Mouse (Mus musculus): Measurements from ENCODE around the gene Tnfsf13. TPM values are rescaled to one million over a fixed set of nuclear protein-coding genes. Genes with fewer than 3 reads are reported as not detected.
A peak's percentile ranks its signal among the peaks of the same experiment; 100 is the strongest.

The Tnfsf13 gene
- polyA plus RNA-seq, 1 experiment, result not detected

- peaks cover 7% of the 10 kb centered on the region for H3K27me3 ChIP-seq (ENCODE audit: control insufficient read depth)
- no peak overlapping the region for H3K4me3 ChIP-seq (replicated peaks)
- H3K9me3 ChIP-seq (ENCODE audit: control insufficient read depth, low read length), result no peaks in the 10 kb centered on the region
- peaks cover 12% of the 10 kb centered on the region for H3K36me3 ChIP-seq (ENCODE audit: control insufficient read depth)
- H3K4me1 ChIP-seq (ENCODE audit: control insufficient read depth), result peaks cover 40% of the 10 kb centered on the region
- TF ChIP-seq TAL1 (IDR thresholded peaks at IDR 0.05; ENCODE audit: low read length), result no peak
- TF ChIP-seq GATA1 (IDR thresholded peaks at IDR 0.05; ENCODE audit: low read length), result no peak
Observed at GRCm38 (mm10) chr11:69684128-69684745, 1.3 kb downstream of the Tnfsf13 start.

GRCm38 (mm10) chr11:69683576-69683975 lies 2.0 kb downstream of the Tnfsf13 start:
- peaks cover 17% of the 10 kb centered on the region for H3K36me3 ChIP-seq (ENCODE audit: control insufficient read depth)
- TF ChIP-seq GATA1 (IDR thresholded peaks at IDR 0.05; ENCODE audit: low read length), result no peak
- no peak for TF ChIP-seq TAL1 (IDR thresholded peaks at IDR 0.05; ENCODE audit: low read length)
- no peak overlapping the region for H3K4me3 ChIP-seq (replicated peaks)
- peaks cover 40% of the 10 kb centered on the region for H3K4me1 ChIP-seq (ENCODE audit: control insufficient read depth)
- H3K27me3 ChIP-seq (ENCODE audit: control insufficient read depth), result peaks cover 7% of the 10 kb centered on the region
- no peaks in the 10 kb centered on the region for H3K9me3 ChIP-seq (ENCODE audit: control insufficient read depth, low read length)

- no peaks in the 10 kb centered on the region for H3K9me3 ChIP-seq (ENCODE audit: control insufficient read depth, low read length)
- peaks cover 23% of the 10 kb centered on the region for H3K36me3 ChIP-seq (ENCODE audit: control insufficient read depth)
- peaks cover 40% of the 10 kb centered on the region for H3K4me1 ChIP-seq (ENCODE audit: control insufficient read depth)
- peaks cover 7% of the 10 kb centered on the region for H3K27me3 ChIP-seq (ENCODE audit: control insufficient read depth)
- TF ChIP-seq GATA1 (IDR thresholded peaks at IDR 0.05; ENCODE audit: low read length) (no peak), TAL1 (IDR thresholded peaks at IDR 0.05; ENCODE audit: low read length) (no peak)
- H3K4me3 ChIP-seq (replicated peaks), result peak overlapping the region; percentile 91
Observed at GRCm38 (mm10) chr11:69682840-69683533, 2.6 kb downstream of the Tnfsf13 start.

- Histone ChIP-seq H3K4me1 (ENCODE audit: control insufficient read depth) (peaks cover 40% of the 10 kb centered on the region), H3K4me3 (replicated peaks) (peak overlapping the region; percentile 91)
- TF ChIP-seq GATA1 (IDR thresholded peaks at IDR 0.05; ENCODE audit: low read length), result no peak
- no peak for TF ChIP-seq TAL1 (IDR thresholded peaks at IDR 0.05; ENCODE audit: low read length)
Observed at GRCm38 (mm10) chr11:69682209-69682839, 3.3 kb downstream of the Tnfsf13 start.

GRCm38 (mm10) chr11:69681314-69682208 lies 4.0 kb downstream of the Tnfsf13 start, which contains the start of gene Senp3:
Gene Senp3 (minus strand): TSS chr11:69682084.
- no peak for TF ChIP-seq GATA1 (IDR thresholded peaks at IDR 0.05; ENCODE audit: low read length)
- TF ChIP-seq TAL1 (IDR thresholded peaks at IDR 0.05; ENCODE audit: low read length), result no peak
- H3K9me3 ChIP-seq (ENCODE audit: control insufficient read depth, low read length), result no peaks in the 10 kb centered on the region
- peaks cover 42% of the 10 kb centered on the region for H3K4me1 ChIP-seq (ENCODE audit: control insufficient read depth)
- peaks cover 36% of the 10 kb centered on the region for H3K36me3 ChIP-seq (ENCODE audit: control insufficient read depth)
- H3K4me3 ChIP-seq (replicated peaks), result peak within 1 kb of the TSS; percentile 91
- H3K27me3 ChIP-seq (ENCODE audit: control insufficient read depth), result peaks cover 2% of the 10 kb centered on the region; the same call in 1 of the 2 replicates

More at GRCm38 (mm10) chr11:69682209-69682839, 3.3 kb downstream of the Tnfsf13 start:
- Histone ChIP-seq H3K36me3 (ENCODE audit: control insufficient read depth) (peaks cover 28% of the 10 kb centered on the region), H3K9me3 (ENCODE audit: control insufficient read depth, low read length) (no peaks in the 10 kb centered on the region), H3K27me3 (ENCODE audit: control insufficient read depth) (peaks cover 7% of the 10 kb centered on the region)

GRCm38 (mm10) chr11:69680136-69680855 lies 5.3 kb downstream of the Tnfsf13 start:
- TF ChIP-seq GATA1 (IDR thresholded peaks at IDR 0.05; ENCODE audit: low read length) (no peak), TAL1 (IDR thresholded peaks at IDR 0.05; ENCODE audit: low read length) (no peak)
- 0 out of 2 replicates have a peak, but pooled peaks cover 2% of the 10 kb centered on the region for H3K27me3 ChIP-seq (ENCODE audit: control insufficient read depth)
- H3K36me3 ChIP-seq (ENCODE audit: control insufficient read depth), result peaks cover 49% of the 10 kb centered on the region
- H3K4me1 ChIP-seq (ENCODE audit: control insufficient read depth), result peaks cover 46% of the 10 kb centered on the region
- H3K9me3 ChIP-seq (ENCODE audit: control insufficient read depth, low read length), result no peaks in the 10 kb centered on the region
- peak overlapping the region; percentile 91 for H3K4me3 ChIP-seq (replicated peaks)

- H3K4me1 ChIP-seq (ENCODE audit: control insufficient read depth), result peaks cover 54% of the 10 kb centered on the region
- H3K36me3 ChIP-seq (ENCODE audit: control insufficient read depth), result peaks cover 60% of the 10 kb centered on the region
- H3K4me3 ChIP-seq (replicated peaks), result no peak overlapping the region
- H3K27me3 ChIP-seq (ENCODE audit: control insufficient read depth), result no peaks in the 10 kb centered on the region
- no peaks in the 10 kb centered on the region for H3K9me3 ChIP-seq (ENCODE audit: control insufficient read depth, low read length)
- no peak for TF ChIP-seq GATA1 (IDR thresholded peaks at IDR 0.05; ENCODE audit: low read length)
- no peak for TF ChIP-seq TAL1 (IDR thresholded peaks at IDR 0.05; ENCODE audit: low read length)
Observed at GRCm38 (mm10) chr11:69679144-69679543, 6.4 kb downstream of the Tnfsf13 start.

GRCm38 (mm10) chr11:69672211-69672706 lies 13.3 kb downstream of the Tnfsf13 start, which contains the start of gene Eif4a1:
Gene Eif4a1 (minus strand): TSS chr11:69672423.
- peak within 1 kb of the TSS; percentile 74 for H3K4me3 ChIP-seq (replicated peaks)
- H3K9me3 ChIP-seq (ENCODE audit: control insufficient read depth, low read length), result no peaks in the 10 kb centered on the region
- peaks cover 67% of the 10 kb centered on the region for H3K4me1 ChIP-seq (ENCODE audit: control insufficient read depth)
- H3K36me3 ChIP-seq (ENCODE audit: control insufficient read depth), result peaks cover 85% of the 10 kb centered on the region
- no peak for TF ChIP-seq GATA1 (IDR thresholded peaks at IDR 0.05; ENCODE audit: low read length)
- TF ChIP-seq TAL1 (IDR thresholded peaks at IDR 0.05; ENCODE audit: low read length), result no peak
- no peaks in the 10 kb centered on the region for H3K27me3 ChIP-seq (ENCODE audit: control insufficient read depth)
